Mouse (Mus musculus) T-cell, adult 2 months (primary cell): ENCODE results near the gene Hs3st2.

ENCODE experiments used
- DNase-seq: peaks from one replicate; pipeline ENCODE4 v3.0.0; 2022; ENCODE audit warnings: low spot score

Gene Hs3st2

GRCm38 (mm10) chr7:121549329-121550022 is 157.8 kb downstream of the Hs3st2 start:
- no peak for DNase-seq
